Mouse (Mus musculus) cerebellum, adult 2 months (tissue): ENCODE results near the gene Vsig10. TPM values are rescaled to one million over a fixed set of nuclear protein-coding genes. Genes with fewer than 3 reads are reported as not detected.

Experiments used
- DNase-seq, 2 experiments: peaks; one replicate each; pipeline ENCODE4 v3.0.0; 2021
- H3K27ac ChIP-seq: fragments of 200-500 bp; 2 replicates; pipeline ENCODE4 v1.5.1; 2012; ENCODE audit warnings: low read length, control low read depth, inconsistent platforms; ENCODE audit not compliant: insufficient read depth
- H3K27me3 ChIP-seq: fragments of 200-500 bp; 2 replicates; pipeline ENCODE4 v1.6.1; 2012; ENCODE audit warnings: inconsistent platforms, mild to moderate bottlenecking, low read length, moderate library complexity; ENCODE audit not compliant: control insufficient read depth, insufficient read depth
- H3K4me1 ChIP-seq: fragments of 200-500 bp; 2 replicates; pipeline ENCODE4 v1.6.1; 2011; ENCODE audit warnings: low read length; ENCODE audit not compliant: control insufficient read depth, insufficient read depth
- H3K4me3 ChIP-seq: fragments of 200-500 bp; replicated peaks from 2 replicates; pipeline ENCODE3; 2011; ENCODE audit warnings: mild to moderate bottlenecking, low read depth, low read length, control low read depth; ENCODE audit not compliant: insufficient read depth
- CTCF ChIP-seq: fragments of 200-500 bp; IDR thresholded peaks from 2 replicates; pipeline ENCODE4 v1.5.1; 2011; ENCODE audit warnings: low read depth, mild to moderate bottlenecking, control low read depth, low read length, moderate library complexity, borderline replicate concordance; ENCODE audit not compliant: insufficient read depth
- POLR2A ChIP-seq: fragments of 200-500 bp; IDR thresholded peaks from 2 replicates; pipeline ENCODE4 v1.6.1; 2011; ENCODE audit warnings: low read length, control low read depth, borderline replicate concordance; ENCODE audit not compliant: insufficient read depth
- WGBS: fragments of 180-500 bp; shearing (Covaris S2); methylation state at CpG from one replicate; pipeline ENCODE4 v1.1.7; 2018; 5-methylcytosine and 5-hydroxymethylcytosine counted together
- polyA plus RNA-seq: library from polyadenylated mRNA; depleted of rRNA; stranded (reverse); fragments of >200 nt; gene quantifications from 2 replicates; pipeline ENCODE4 v1.2.3, GENCODE M21; 2012

The Vsig10 gene
- polyA plus RNA-seq, 1 experiment, result 3.9 TPM

GRCm38 (mm10) chr5:117281536-117281935 is 37.3 kb upstream of the Vsig10 start:
- H3K27me3 ChIP-seq, result no peaks in the 10 kb centered on the region
- H3K27ac ChIP-seq, result no peak overlapping the region
- TF ChIP-seq CTCF, result no peak
- TF ChIP-seq POLR2A, result no peak
- no peak for DNase-seq
- H3K4me3 ChIP-seq, result no peak overlapping the region
- peaks cover 6% of the 10 kb centered on the region; the same call in 1 of the 2 replicates for H3K4me1 ChIP-seq
- 91% methylated on average over 10 of the region's 10 CpGs for WGBS

GRCm38 (mm10) chr5:117282360-117282759 is 36.5 kb upstream of the Vsig10 start:
- DNase-seq, result no peak
- Histone ChIP-seq H3K27me3 (no peaks in the 10 kb centered on the region), H3K4me3 (no peak overlapping the region), H3K4me1 (peaks cover 6% of the 10 kb centered on the region; the same call in 1 of the 2 replicates), H3K27ac (no peak overlapping the region)
- 89% methylated on average over 8 of the region's 8 CpGs for WGBS
- TF ChIP-seq POLR2A, result no peak
- TF ChIP-seq CTCF, result peak; percentile 17; the same call in 1 of the 2 replicates

GRCm38 (mm10) chr5:117284029-117284428 is 34.9 kb upstream of the Vsig10 start:
- H3K27ac ChIP-seq, result no peak overlapping the region
- H3K27me3 ChIP-seq, result no peaks in the 10 kb centered on the region
- H3K4me3 ChIP-seq, result no peak overlapping the region
- TF ChIP-seq CTCF (no peak), POLR2A (no peak)
- DNase-seq, result peak in 1 of 2 experiments; percentile 39
- 35% methylated on average over 9 of the region's 9 CpGs for WGBS
- H3K4me1 ChIP-seq, result peaks cover 6% of the 10 kb centered on the region; the same call in 1 of the 2 replicates

- no peak overlapping the region for H3K4me3 ChIP-seq
- no peaks in the 10 kb centered on the region for H3K27me3 ChIP-seq
- peaks cover 6% of the 10 kb centered on the region; the same call in 1 of the 2 replicates for H3K4me1 ChIP-seq
- no peak for DNase-seq
- TF ChIP-seq CTCF, result no peak
- WGBS, result 12% methylated on average over 7 of the region's 7 CpGs
- H3K27ac ChIP-seq, result no peak overlapping the region
Observed at GRCm38 (mm10) chr5:117284682-117285081, 34.2 kb upstream of the Vsig10 start.

GRCm38 (mm10) chr5:117285266-117285665 is 33.6 kb upstream of the Vsig10 start:
- Histone ChIP-seq H3K27ac (no peak overlapping the region), H3K4me3 (no peak overlapping the region), H3K4me1 (peaks cover 6% of the 10 kb centered on the region; the same call in 1 of the 2 replicates), H3K27me3 (no peaks in the 10 kb centered on the region)
- WGBS, result 58% methylated on average over 4 of the region's 4 CpGs
- TF ChIP-seq CTCF (no peak), POLR2A (no peak)
- no peak for DNase-seq

GRCm38 (mm10) chr5:117286286-117286685 is 32.6 kb upstream of the Vsig10 start:
- 31% methylated on average over 3 of the region's 3 CpGs for WGBS
- Histone ChIP-seq H3K27ac (no peak overlapping the region), H3K27me3 (no peaks in the 10 kb centered on the region), H3K4me1 (peaks cover 6% of the 10 kb centered on the region; the same call in 1 of the 2 replicates), H3K4me3 (no peak overlapping the region)
- no peak for DNase-seq
- TF ChIP-seq CTCF (no peak), POLR2A (no peak)

- H3K27ac ChIP-seq, result no peak within 1 kb of the TSS
- H3K27me3 ChIP-seq, result no peaks in the 10 kb centered on the region
- TF ChIP-seq POLR2A (0 out of 2 replicates have a peak, but pooled peaks have one; percentile 9), CTCF (no peak)
- H3K4me1 ChIP-seq, result peaks cover 6% of the 10 kb centered on the region; the same call in 1 of the 2 replicates
- DNase-seq, result peak; percentile 94 to 96
- H3K4me3 ChIP-seq, result peak within 1 kb of the TSS; percentile 71
- 1% methylated on average over 77 of the region's 77 CpGs for WGBS
Observed at GRCm38 (mm10) chr5:117286831-117287822, 31.8 kb upstream of the Vsig10 start, which contains the start of gene Pebp1. TSS of gene Pebp1 (minus strand) at chr5:117287625.

GRCm38 (mm10) chr5:117289646-117290045 is 29.2 kb upstream of the Vsig10 start:
- no peak overlapping the region for H3K27ac ChIP-seq
- DNase-seq, result no peak
- TF ChIP-seq CTCF (no peak), POLR2A (no peak)

More at GRCm38 (mm10) chr5:117289646-117290045, 29.2 kb upstream of the Vsig10 start:
- H3K4me3 ChIP-seq, result no peak overlapping the region
- no peaks in the 10 kb centered on the region for H3K27me3 ChIP-seq
- peaks cover 6% of the 10 kb centered on the region; the same call in 1 of the 2 replicates for H3K4me1 ChIP-seq
